Mouse (Mus musculus): ENCODE results near the gene Mlip.

- no peak for TF ChIP-seq CTCF (IDR thresholded peaks at IDR 0.05; ENCODE audit: low read depth)
- TF ChIP-seq EP300 (optimal IDR thresholded peaks at IDR 0.05) = no peak
These were observed 10.1 kb upstream of the Mlip start for GRCm38 (mm10) chr9:77362906-77363305.
